Mouse (Mus musculus) forebrain, embryonic 16.5 days (tissue): ENCODE measurements around the gene Il17a. TPM values are rescaled to one million over a fixed set of nuclear protein-coding genes. Genes with fewer than 3 reads are reported as not detected.

ENCODE experiments used
- ATAC-seq: fragments of 200-750 bp; cut with Nextera tagmentation; 2 replicates; pipeline ENCODE4 v1.8.0; 2017; ENCODE audit warnings: mild to moderate bottlenecking, moderate library complexity
- H3K27ac ChIP-seq: fragments of 300-500 bp; sonication (generic); 2 replicates; pipeline ENCODE4 v1.5.1; 2014; ENCODE audit warnings: low read length, control low read depth
- H3K27me3 ChIP-seq: fragments of 300-500 bp; sonication (generic); replicated peaks from 2 replicates; pipeline ENCODE4 v1.6.1; 2014; ENCODE audit warnings: low read length; ENCODE audit not compliant: control insufficient read depth, insufficient read depth
- H3K36me3 ChIP-seq: fragments of 300-500 bp; sonication (generic); 2 replicates; pipeline ENCODE4 v1.6.1; 2014; ENCODE audit not compliant: control insufficient read depth, insufficient read depth
- H3K4me1 ChIP-seq: fragments of 300-500 bp; sonication (generic); replicated peaks from 2 replicates; pipeline ENCODE4 v1.6.1; 2014; ENCODE audit warnings: low read length; ENCODE audit not compliant: control insufficient read depth, insufficient read depth
- H3K4me2 ChIP-seq: fragments of 300-500 bp; sonication (generic); 2 replicates; pipeline ENCODE4 v1.6.1; 2014; ENCODE audit warnings: mild to moderate bottlenecking, low read length, control low read depth
- H3K4me3 ChIP-seq: fragments of 300-500 bp; sonication (generic); replicated peaks from 2 replicates; pipeline ENCODE4 v1.5.1; 2014; ENCODE audit warnings: mild to moderate bottlenecking, low read length, control low read depth
- H3K9ac ChIP-seq: fragments of 300-500 bp; sonication (generic); replicated peaks from 2 replicates; pipeline ENCODE4 v1.6.1; 2014; ENCODE audit warnings: low read depth, low read length, control low read depth
- H3K9me3 ChIP-seq: fragments of 300-500 bp; sonication (generic); 2 replicates; pipeline ENCODE4 v1.6.1; 2016; ENCODE audit warnings: low read length; ENCODE audit not compliant: control insufficient read depth
- WGBS: fragments of 180-500 bp; shearing (Covaris S2); extraction: QIAGEN DNeasy Blood & Tissue Kit; methylation state at CpG from one replicate; pipeline ENCODE4 v1.1.7; 2014; 5-methylcytosine and 5-hydroxymethylcytosine counted together
- microRNA counts: library from miRNA; unstranded; fragments of <30 nt; microRNA quantifications from one replicate; lab custom pipeline; 2016
- microRNA-seq: library from miRNA; unstranded; fragments of <30 nt; microRNA quantifications from one replicate; pipeline ENCODE4, GENCODE M21; 2017
- polyA plus RNA-seq: library from polyadenylated mRNA; unstranded; fragments of >200 nt; fragmentation: Nextera tagmentation; extraction: Ambion mirVana; gene quantifications from 2 replicates; pipeline ENCODE4 v1.2.1, GENCODE M21; 2015

Gene Il17a
- polyA plus RNA-seq, 1 experiment from 2014 or later = not detected

- no peak overlapping the region for H3K9ac ChIP-seq
- no peaks in the 10 kb centered on the region for H3K36me3 ChIP-seq
- no peak overlapping the region for H3K4me3 ChIP-seq
- 82% methylated on average over 2 of the region's 2 CpGs for WGBS
- no peaks in the 10 kb centered on the region for H3K27me3 ChIP-seq
- no peaks in the 10 kb centered on the region for H3K9me3 ChIP-seq
- ATAC-seq = no peak
- no peak overlapping the region for H3K4me2 ChIP-seq
- H3K27ac ChIP-seq = no peak overlapping the region
- H3K4me1 ChIP-seq = no peaks in the 10 kb centered on the region
Observed at GRCm38 (mm10) chr1:20778366-20778765, 47.7 kb downstream of the Il17a start.

MicroRNAs encoded within 50 kb of the gene (microRNA counts, 519-probe panel; counts per million panel counts)
- 2,157 counts per million, percentile 41 among the panel's probes with 10 or more counts for microRNA mmu-miR-133b (lab: Ali Mortazavi, UCI)

Small RNAs within 50 kb of the gene (microRNA-seq; reads per million reads assigned to microRNA genes)
- gene Mir133b = 0.62 reads per million

Other genes starting within 250 kb of the Il17a start
- gene Pkhd1, start 112.8 kb upstream of the Il17a start, polyA plus RNA-seq = 0.01 TPM in 1 of 2 replicates, not detected in the other
- not detected in 2 replicates for gene Il17f, start 59.7 kb downstream of the Il17a start, polyA plus RNA-seq
- 48.3 and 51.7 TPM in 2 replicates for gene Mcm3, start 89.4 kb downstream of the Il17a start, polyA plus RNA-seq
- 23.8 and 26.4 TPM in 2 replicates for gene Paqr8, start 159.7 kb downstream of the Il17a start, polyA plus RNA-seq
- 2.0 and 2.3 TPM in 2 replicates for gene Efhc1, start 220.7 kb downstream of the Il17a start, polyA plus RNA-seq